Mouse (Mus musculus): ENCODE results near the gene Inka1. TPM values are rescaled to one million over a fixed set of nuclear protein-coding genes. Genes with fewer than 3 reads are reported as not detected.

Inka1 gene
- polyA plus RNA-seq, 1 experiment from 2014 or later, result 28.8 TPM

- ATAC-seq (ENCODE audit: low read depth), result no peak
- no peak overlapping the region for H3K4me2 ChIP-seq
- no peak overlapping the region for H3K4me3 ChIP-seq
- H3K9ac ChIP-seq, result no peak overlapping the region
- H3K4me1 ChIP-seq (replicated peaks), result peaks cover 12% of the 10 kb centered on the region
- H3K27me3 ChIP-seq, result no peaks in the 10 kb centered on the region
- peaks cover 9% of the 10 kb centered on the region; the same call in 1 of the 2 replicates for H3K36me3 ChIP-seq
- no peak overlapping the region for H3K27ac ChIP-seq (replicated peaks)
- H3K9me3 ChIP-seq, result no peaks in the 10 kb centered on the region
- WGBS, result 95% methylated on average over 9 of the region's 9 CpGs
These were observed 21.0 kb downstream of the Inka1 start for GRCm38 (mm10) chr9:107964681-107965080.

DNA sequence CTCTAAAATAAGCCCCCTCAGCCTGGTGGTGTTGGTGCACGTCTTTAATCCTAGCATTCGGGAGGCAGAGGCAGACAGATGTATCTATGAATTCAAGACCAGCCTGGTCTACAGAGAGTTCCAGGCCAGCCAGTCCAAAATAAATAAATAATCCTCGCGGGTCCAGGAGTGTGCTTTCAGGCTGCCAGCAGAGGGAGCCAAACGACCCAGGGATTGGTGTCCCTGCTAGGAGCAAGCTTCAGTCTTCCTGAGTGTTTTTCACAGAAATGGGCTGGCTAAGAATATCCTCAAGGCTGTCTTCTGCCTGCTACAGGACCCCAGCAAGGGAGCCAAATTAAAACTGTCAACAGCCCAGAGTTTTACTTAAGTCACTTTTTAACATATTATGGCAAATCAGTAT, 22.0 kb downstream of the Inka1 start:
- Histone ChIP-seq H3K9ac (no peak overlapping the region), H3K9me3 (no peaks in the 10 kb centered on the region), H3K4me1 (replicated peaks) (peaks cover 12% of the 10 kb centered on the region), H3K36me3 (peaks cover 12% of the 10 kb centered on the region; the same call in 1 of the 2 replicates), H3K4me3 (no peak overlapping the region), H3K4me2 (no peak overlapping the region), H3K27ac (replicated peaks) (no peak overlapping the region), H3K27me3 (no peaks in the 10 kb centered on the region)
- ATAC-seq (ENCODE audit: low read depth), result 0 out of 2 replicates have a peak, but pooled peaks have one; percentile 57
- 29% methylated on average over 5 of the region's 5 CpGs for WGBS

DNA sequence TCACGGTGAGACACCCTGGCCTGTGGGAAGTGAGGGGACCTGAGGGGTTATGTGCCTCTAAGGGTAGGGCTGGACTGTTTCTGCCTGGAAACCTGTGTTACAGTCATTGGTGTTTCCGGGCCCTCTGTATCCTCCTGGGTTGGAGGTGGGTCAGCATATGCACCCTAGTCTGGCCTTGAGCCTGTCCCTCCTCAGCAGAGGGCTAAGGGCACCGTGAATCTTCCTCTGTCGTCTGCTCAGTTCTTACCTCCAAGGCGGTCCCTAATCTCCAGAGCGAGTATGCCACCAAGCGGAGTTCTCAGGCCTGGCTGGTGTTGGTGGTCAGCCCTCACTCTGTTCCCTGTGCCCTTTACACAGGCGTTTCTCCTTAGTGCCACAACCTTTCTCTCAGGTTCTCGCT, 22.8 kb downstream of the Inka1 start:
- Histone ChIP-seq H3K9ac (no peak overlapping the region), H3K36me3 (peaks cover 12% of the 10 kb centered on the region; the same call in 1 of the 2 replicates), H3K27ac (replicated peaks) (no peak overlapping the region), H3K9me3 (no peaks in the 10 kb centered on the region), H3K4me2 (no peak overlapping the region), H3K4me3 (no peak overlapping the region), H3K4me1 (replicated peaks) (peaks cover 12% of the 10 kb centered on the region), H3K27me3 (no peaks in the 10 kb centered on the region)
- no peak for ATAC-seq (ENCODE audit: low read depth)
- whole genome bisulfite sequencing, result 94% methylated on average over 9 of the region's 9 CpGs

DNA sequence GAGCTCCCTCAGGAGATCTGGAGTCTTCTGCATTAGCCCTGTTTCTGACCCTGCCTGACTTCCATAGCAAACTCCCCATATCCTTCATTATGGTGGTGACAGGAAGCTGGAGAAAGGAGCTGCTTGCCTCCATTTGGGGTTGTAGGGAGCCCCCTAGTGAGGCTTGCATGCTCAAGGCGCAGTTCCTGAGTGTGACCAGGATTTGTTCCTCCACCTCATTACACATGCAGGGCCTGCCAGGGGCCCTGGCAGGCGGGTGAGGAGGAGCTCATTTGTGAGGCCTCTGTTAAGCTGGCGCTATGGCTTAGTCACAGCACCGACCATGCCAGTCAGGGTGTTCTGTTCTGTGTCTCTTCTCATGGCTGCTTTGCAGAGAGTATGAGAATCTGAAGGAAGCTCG, 23.8 kb downstream of the Inka1 start:
- H3K4me1 ChIP-seq (replicated peaks), result peaks cover 12% of the 10 kb centered on the region
- H3K4me2 ChIP-seq, result no peak overlapping the region
- 66% methylated on average over 5 of the region's 5 CpGs for WGBS
- H3K36me3 ChIP-seq, result peaks cover 19% of the 10 kb centered on the region; the same call in 1 of the 2 replicates
- ATAC-seq (ENCODE audit: low read depth), result peak; percentile 34; the same call in 1 of the 2 replicates
- H3K9ac ChIP-seq, result no peak overlapping the region
- no peaks in the 10 kb centered on the region for H3K27me3 ChIP-seq
- H3K27ac ChIP-seq (replicated peaks), result peak overlapping the region; percentile 46
- H3K9me3 ChIP-seq, result no peaks in the 10 kb centered on the region
- H3K4me3 ChIP-seq, result no peak overlapping the region

- peak; percentile 63 for ATAC-seq (ENCODE audit: low read depth)
- Histone ChIP-seq H3K27ac (replicated peaks) (peak overlapping the region; percentile 46), H3K4me2 (peak overlapping the region; percentile 22; the same call in 1 of the 2 replicates), H3K9me3 (no peaks in the 10 kb centered on the region), H3K4me1 (replicated peaks) (peaks cover 12% of the 10 kb centered on the region), H3K4me3 (no peak overlapping the region), H3K36me3 (peaks cover 19% of the 10 kb centered on the region; the same call in 1 of the 2 replicates), H3K9ac (peak overlapping the region; percentile 17; the same call in 1 of the 2 replicates), H3K27me3 (no peaks in the 10 kb centered on the region)
- WGBS, result 69% methylated on average over 10 of the region's 10 CpGs
These were observed 24.3 kb downstream of the Inka1 start for GRCm38 (mm10) chr9:107961351-107961762.

- 85% methylated on average over 4 of the region's 4 CpGs for WGBS
- no peaks in the 10 kb centered on the region for H3K27me3 ChIP-seq
- H3K36me3 ChIP-seq, result peaks cover 19% of the 10 kb centered on the region; the same call in 1 of the 2 replicates
- H3K27ac ChIP-seq (replicated peaks), result peak overlapping the region; percentile 46
- H3K9me3 ChIP-seq, result no peaks in the 10 kb centered on the region
- peaks cover 12% of the 10 kb centered on the region for H3K4me1 ChIP-seq (replicated peaks)
- no peak for ATAC-seq (ENCODE audit: low read depth)
- H3K4me3 ChIP-seq, result no peak overlapping the region
- H3K9ac ChIP-seq, result peak overlapping the region; percentile 17; the same call in 1 of the 2 replicates
- 0 out of 2 replicates have a peak overlapping the region, but pooled peaks have one; percentile 22 for H3K4me2 ChIP-seq
These were observed 24.8 kb downstream of the Inka1 start for GRCm38 (mm10) chr9:107960928-107961327.

DNA sequence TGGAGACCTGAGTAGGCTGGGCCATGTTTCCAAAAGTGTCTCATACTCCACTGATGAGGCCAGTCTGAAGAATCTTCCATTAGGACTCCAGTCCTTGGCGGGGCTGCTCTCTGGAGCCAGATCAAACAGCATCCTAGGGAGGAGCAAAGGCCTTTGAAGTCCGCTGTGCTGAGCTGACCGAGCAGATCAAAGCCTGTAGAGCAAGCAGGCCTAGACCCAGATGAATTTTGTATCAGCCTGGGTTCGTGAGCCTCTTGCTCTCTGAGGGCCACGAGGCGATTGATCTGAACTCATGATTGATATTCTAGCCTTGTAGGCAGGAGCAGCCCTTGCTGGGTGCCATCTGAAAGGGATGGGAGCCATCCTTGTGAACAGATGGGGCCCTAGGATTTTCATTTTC, 25.8 kb downstream of the Inka1 start:
- no peak for ATAC-seq (ENCODE audit: low read depth)
- Histone ChIP-seq H3K27ac (replicated peaks) (no peak overlapping the region), H3K9me3 (no peaks in the 10 kb centered on the region), H3K4me2 (no peak overlapping the region), H3K4me1 (replicated peaks) (peaks cover 12% of the 10 kb centered on the region), H3K27me3 (no peaks in the 10 kb centered on the region), H3K4me3 (no peak overlapping the region), H3K9ac (no peak overlapping the region; the same call in 1 of the 2 replicates), H3K36me3 (peaks cover 19% of the 10 kb centered on the region; the same call in 1 of the 2 replicates)
- 51% methylated on average over 6 of the region's 6 CpGs for WGBS

DNA sequence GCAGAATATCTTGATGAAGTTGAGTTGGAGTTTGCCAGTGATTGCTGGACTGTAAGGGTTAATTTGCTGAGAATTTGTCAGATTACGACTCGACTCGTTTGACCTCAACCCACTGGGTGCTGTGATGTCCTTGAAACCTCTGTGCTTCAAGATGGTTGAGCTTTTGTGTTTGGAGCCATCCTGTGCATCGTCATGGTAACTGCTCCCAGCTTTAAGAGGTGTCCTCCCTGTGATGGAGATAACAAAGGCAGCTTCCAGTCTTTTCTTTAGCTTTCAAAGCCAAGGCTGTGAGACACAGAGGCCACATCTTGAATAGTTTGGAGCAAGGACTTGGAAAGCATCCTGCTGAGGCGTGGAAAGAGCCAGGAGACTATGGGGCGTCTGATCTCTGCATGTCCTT, 28.5 kb downstream of the Inka1 start:
- no peaks in the 10 kb centered on the region for H3K27me3 ChIP-seq
- no peak for ATAC-seq (ENCODE audit: low read depth)
- no peak overlapping the region for H3K9ac ChIP-seq
- H3K4me2 ChIP-seq, result no peak overlapping the region
- 20% methylated on average over 6 of the region's 6 CpGs for WGBS
- H3K27ac ChIP-seq (replicated peaks), result no peak overlapping the region
- no peaks in the 10 kb centered on the region for H3K9me3 ChIP-seq
- peaks cover 12% of the 10 kb centered on the region for H3K4me1 ChIP-seq (replicated peaks)
- H3K4me3 ChIP-seq, result no peak overlapping the region
- peaks cover 19% of the 10 kb centered on the region; the same call in 1 of the 2 replicates for H3K36me3 ChIP-seq

GRCm38 (mm10) chr9:107955613-107956289, 29.9 kb downstream of the Inka1 start:
- 81% methylated on average over 6 of the region's 6 CpGs for WGBS
- no peaks in the 10 kb centered on the region for H3K9me3 ChIP-seq
- no peak overlapping the region for H3K9ac ChIP-seq
- no peak overlapping the region for H3K4me3 ChIP-seq
- no peak for ATAC-seq (ENCODE audit: low read depth)
- no peaks in the 10 kb centered on the region for H3K27me3 ChIP-seq
- no peak overlapping the region for H3K27ac ChIP-seq (replicated peaks)
- no peak overlapping the region for H3K4me2 ChIP-seq
- H3K4me1 ChIP-seq (replicated peaks), result peaks cover 12% of the 10 kb centered on the region
- H3K36me3 ChIP-seq, result peaks cover 19% of the 10 kb centered on the region; the same call in 1 of the 2 replicates

- peaks cover 16% of the 10 kb centered on the region for H3K4me1 ChIP-seq (replicated peaks)
- H3K4me3 ChIP-seq, result peak overlapping the region; percentile 53
- H3K36me3 ChIP-seq, result no peaks in the 10 kb centered on the region
- peak overlapping the region; percentile 83 for H3K4me2 ChIP-seq
- WGBS, result 12% methylated on average over 45 of the region's 45 CpGs
- peak overlapping the region; percentile 67 for H3K9ac ChIP-seq
- H3K27me3 ChIP-seq, result no peaks in the 10 kb centered on the region
- peak overlapping the region; percentile 78 for H3K27ac ChIP-seq (replicated peaks)
- H3K9me3 ChIP-seq, result no peaks in the 10 kb centered on the region
- ATAC-seq (ENCODE audit: low read depth), result peak; percentile 94
These were observed 35.0 kb downstream of the Inka1 start for GRCm38 (mm10) chr9:107950460-107951355.

GRCm38 (mm10) chr9:107949922-107950235, 35.8 kb downstream of the Inka1 start, which contains the start of gene Traip:
Gene Traip, plus strand, starts transcription at chr9:107950136.
- peak within 1 kb of the TSS; percentile 67 for H3K9ac ChIP-seq
- no peaks in the 10 kb centered on the region for H3K36me3 ChIP-seq
- WGBS, result 87% methylated on average over 10 of the region's 10 CpGs
- no peaks in the 10 kb centered on the region for H3K9me3 ChIP-seq
- peaks cover 16% of the 10 kb centered on the region for H3K4me1 ChIP-seq (replicated peaks)
- no peak for ATAC-seq (ENCODE audit: low read depth)
- H3K4me2 ChIP-seq, result peak within 1 kb of the TSS; percentile 83
- H3K27ac ChIP-seq (replicated peaks), result peak within 1 kb of the TSS; percentile 78
- H3K4me3 ChIP-seq, result peak within 1 kb of the TSS; percentile 53
- H3K27me3 ChIP-seq, result no peaks in the 10 kb centered on the region

All from neural tube, embryonic 13.5 days (tissue).